Mouse (Mus musculus) lung, adult 2 months (tissue): Measurements from ENCODE around the gene Cd52.

Experiments used
- CTCF ChIP-seq: fragments of 200-500 bp; IDR thresholded peaks from 2 replicates; pipeline ENCODE4 v1.5.1; 2011; ENCODE audit warnings: mild to moderate bottlenecking, low read length, control low read depth; ENCODE audit not compliant: insufficient read depth
- POLR2A ChIP-seq: fragments of 200-500 bp; IDR thresholded peaks from 2 replicates; pipeline ENCODE4 v1.6.1; 2011; ENCODE audit warnings: low read depth, mild to moderate bottlenecking, control low read depth, low read length, borderline replicate concordance; ENCODE audit errors: extremely low read depth

DNA sequence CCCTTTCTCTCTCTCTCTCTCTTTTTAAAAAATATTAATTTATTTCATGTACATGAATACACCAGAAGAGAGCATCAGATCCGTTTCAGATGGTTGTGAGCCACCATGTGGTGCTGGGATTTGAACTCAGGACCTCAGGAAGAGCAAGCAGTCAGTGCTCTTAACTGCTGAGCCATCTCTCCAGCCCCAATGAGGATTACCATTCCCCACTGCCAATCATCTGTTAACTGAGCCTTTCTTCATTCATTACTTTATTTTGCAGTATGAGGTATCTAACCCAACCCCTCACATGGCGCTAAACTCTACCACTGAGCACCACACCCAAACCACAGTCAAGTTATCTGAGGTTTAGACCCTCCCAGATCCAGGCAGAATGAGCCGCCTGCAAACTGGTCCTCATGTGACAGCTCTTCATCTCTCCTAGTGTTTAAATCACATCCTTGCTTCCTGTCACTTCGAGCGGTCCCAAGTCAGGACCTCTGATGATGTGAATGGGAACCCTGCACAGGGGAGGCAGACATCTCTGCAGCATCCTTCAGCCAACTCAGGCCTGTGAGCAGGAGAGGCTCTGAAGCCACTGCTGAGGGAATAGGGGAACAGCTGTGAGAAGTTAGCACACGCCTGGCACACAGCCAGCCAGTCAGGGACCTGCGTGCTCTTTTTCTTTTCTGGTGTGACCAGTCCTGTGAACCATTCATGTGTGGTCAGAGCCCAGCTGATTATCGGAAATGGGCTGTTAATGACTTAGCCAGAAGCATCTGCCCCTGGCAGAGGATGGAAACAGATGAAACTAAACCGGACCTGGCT, 53.4 kb downstream of the Cd52 start:
- TF ChIP-seq POLR2A = no peak
- TF ChIP-seq CTCF = no peak
